Comparison of ENCODE assay signal across 16 mouse cellular contexts in the genomic region with DNA sequence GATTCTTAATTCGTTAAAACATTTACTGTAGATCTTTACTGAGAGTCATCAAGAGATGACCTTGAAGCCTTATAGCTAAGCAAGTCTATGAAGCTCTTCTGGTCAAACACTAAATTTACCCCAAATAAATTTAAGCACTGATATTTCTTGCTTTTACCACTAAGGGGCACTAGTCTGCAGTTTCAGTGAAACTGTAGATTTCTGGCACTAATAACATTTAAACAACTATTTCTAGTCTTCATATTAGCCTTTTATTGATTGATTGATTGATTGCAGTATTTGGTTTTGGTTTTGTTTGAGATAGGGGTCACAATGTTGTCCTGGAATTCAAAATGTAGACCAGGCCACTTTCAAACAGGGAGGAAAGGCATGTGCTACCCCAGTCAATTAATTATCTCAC. TPM values are rescaled to one million over a fixed set of nuclear protein-coding genes. Genes with fewer than 3 reads are reported as not detected.
A peak's percentile ranks its signal among the peaks of the same experiment; 100 is the strongest.
DNase-seq lines count a peak whose midpoint lies in the region; ATAC-seq and TF ChIP-seq lines count a peak whose summit lies in the region.
"Had no signal": no experiment of that assay in that cellular context is flagged by ENCODE, and none has a peak within 500 bp of the region (broad histone marks: within the 10 kb centered on the region; RNA-seq: fewer than 3 reads in every experiment).

No protein-coding gene starts in this region.

- peak; percentile 56 for TF ChIP-seq CTCF in heart, postnatal 0 days (IDR thresholded peaks at IDR 0.05; ENCODE audit: low read depth)
- peak; percentile 59 for TF ChIP-seq CTCF in lung, embryonic 14.5 days (IDR thresholded peaks at IDR 0.05; ENCODE audit: low read depth)
- peak; percentile 54 for TF ChIP-seq CTCF in E14TG2a.4 (conservative IDR thresholded peaks at IDR 0.05; ENCODE audit: low read length)

- H3K36me3 ChIP-seq in heart, postnatal 0 days (replicated peaks; ENCODE audit: control insufficient read depth, insufficient read depth, low read length) = peaks cover 43% of the 10 kb centered on the region
- peaks cover 65% of the 10 kb centered on the region for H3K36me3 ChIP-seq in lung, embryonic 14.5 days (ENCODE audit: insufficient read depth)
- H3K36me3 ChIP-seq in E14TG2a.4 (ENCODE audit: insufficient read depth, low read length) = peaks cover 55% of the 10 kb centered on the region

- H3K4me2 ChIP-seq in heart, postnatal 0 days (ENCODE audit: low read depth, low read length) = no peak overlapping the region
- H3K4me2 ChIP-seq in lung, embryonic 14.5 days = no peak overlapping the region
- H3K4me2 ChIP-seq: forebrain, embryonic 13.5 days; midbrain, embryonic 15.5 days had no signal

- no peak for ATAC-seq in heart, postnatal 0 days (ENCODE audit: insufficient read depth, low read depth)
- no peak for ATAC-seq in lung, embryonic 14.5 days (ENCODE audit: insufficient read depth)
- ATAC-seq: forebrain, embryonic 13.5 days; midbrain, embryonic 15.5 days had no signal

- DNase-seq in heart, postnatal 0 days (ENCODE audit: low spot score) = peak; percentile 28
- no peak for DNase-seq in heart, adult 18-20 months
- peak; percentile 68 for DNase-seq in lung, embryonic 14.5 days
- DNase-seq in lung, postnatal 10 days = no peak
- DNase-seq in retina, postnatal 1 day = peak; percentile 26
- DNase-seq in layer of hippocampus, adult 9-10 months (ENCODE audit: low spot score) = no peak
- DNase-seq: adrenal gland, adult 8-10 months; heart, postnatal 36 days; kidney, postnatal 14 days; lung, adult 2 months; thymus, adult 18-20 months had no signal

- no peaks in the 10 kb centered on the region for H3K27me3 ChIP-seq in heart, postnatal 0 days (ENCODE audit: control insufficient read depth, insufficient read depth, low read length)
- no peaks in the 10 kb centered on the region for H3K27me3 ChIP-seq in lung, embryonic 14.5 days (ENCODE audit: insufficient read depth, low read length)
- H3K27me3 ChIP-seq in E14TG2a.4 (ENCODE audit: insufficient read depth, low read length) = no peaks in the 10 kb centered on the region
- H3K27me3 ChIP-seq: forebrain, embryonic 13.5 days; midbrain, embryonic 15.5 days had no signal

- TF ChIP-seq EP300 in heart, postnatal 0 days (IDR thresholded peaks at IDR 0.05; ENCODE audit: low read depth) = no peak

- H3K9me3 ChIP-seq in heart, postnatal 0 days (replicated peaks; ENCODE audit: control insufficient read depth, low read length) = no peaks in the 10 kb centered on the region
- no peaks in the 10 kb centered on the region for H3K9me3 ChIP-seq in lung, embryonic 14.5 days (ENCODE audit: low read depth, low read length)
- H3K9me3 ChIP-seq in E14TG2a.4 (ENCODE audit: low read length) = no peaks in the 10 kb centered on the region
- H3K9me3 ChIP-seq: forebrain, embryonic 13.5 days; G1E; midbrain, embryonic 15.5 days had no signal

- H3K27ac ChIP-seq in heart, postnatal 0 days (ENCODE audit: low read depth) = no peak overlapping the region
- H3K27ac ChIP-seq in lung, embryonic 14.5 days (ENCODE audit: low read depth) = no peak overlapping the region
- H3K27ac ChIP-seq: forebrain, embryonic 13.5 days; midbrain, embryonic 15.5 days had no signal

- WGBS in heart, postnatal 0 days = 68% methylated on average over 1 of the region's 1 CpGs
- WGBS in lung, embryonic 14.5 days = 85% methylated on average over 1 of the region's 1 CpGs

- no peaks in the 10 kb centered on the region for H3K4me1 ChIP-seq in heart, postnatal 0 days (ENCODE audit: control insufficient read depth, insufficient read depth)
- no peaks in the 10 kb centered on the region for H3K4me1 ChIP-seq in lung, embryonic 14.5 days (ENCODE audit: insufficient read depth)
- peaks cover 14% of the 10 kb centered on the region for H3K4me1 ChIP-seq in E14TG2a.4 (replicated peaks; ENCODE audit: low read depth, low read length)
- H3K4me1 ChIP-seq: midbrain, embryonic 15.5 days had no signal

- no peak overlapping the region for H3K9ac ChIP-seq in heart, postnatal 0 days (replicated peaks; ENCODE audit: low read depth, low read length)
- no peak overlapping the region for H3K9ac ChIP-seq in lung, embryonic 14.5 days
- H3K9ac ChIP-seq: forebrain, embryonic 13.5 days; midbrain, embryonic 15.5 days had no signal

- no peak overlapping the region for H3K4me3 ChIP-seq in heart, postnatal 0 days (ENCODE audit: low read depth, low read length)
- no peak overlapping the region for H3K4me3 ChIP-seq in lung, embryonic 14.5 days (ENCODE audit: low read depth, low read length)
- H3K4me3 ChIP-seq in E14TG2a.4 (replicated peaks; ENCODE audit: low read length) = no peak overlapping the region
- H3K4me3 ChIP-seq: forebrain, embryonic 13.5 days; midbrain, embryonic 15.5 days had no signal

RNA-seq across cellular contexts. Expression of gene Gpsm2, which starts 20.9 kb away (rescaled TPM):
- 8.7 and 15.8 TPM in 2 replicates for total RNA-seq in heart, postnatal 0 days (2014; rRNA removed; ENCODE audit: low replicate concordance)
- 9.6 and 10.3 TPM in 2 replicates for polyA plus RNA-seq in heart, postnatal 0 days (2015; fragmentation: Nextera tagmentation; extraction: Ambion mirVana)
- under 1 TPM; 0.62 to 0.80 TPM for total RNA-seq in heart, adult 18-20 months (2021)
- 55.1 and 59.7 TPM in 2 replicates for polyA plus RNA-seq in lung, embryonic 14.5 days (2014; fragmentation: Nextera tagmentation; extraction: Ambion mirVana)

RNA-seq across cellular contexts. Expression of gene Aknad1, which starts 38.2 kb away (rescaled TPM):
- not detected in 2 replicates for total RNA-seq in heart, postnatal 0 days (2014; rRNA removed; ENCODE audit: low replicate concordance)
- polyA plus RNA-seq in heart, postnatal 0 days (2015; fragmentation: Nextera tagmentation; extraction: Ambion mirVana) = 0.05 TPM in 1 of 2 replicates, not detected in the other
- total RNA-seq in heart, adult 18-20 months (2021) = not detected
- polyA plus RNA-seq in lung, embryonic 14.5 days (2014; fragmentation: Nextera tagmentation; extraction: Ambion mirVana) = 0.05 and 0.11 TPM in 2 replicates
- total RNA-seq: heart, postnatal 36 days; left cerebral cortex, adult 8-10 months had no signal
- polyA plus RNA-seq: forebrain, embryonic 13.5 days; G1E; midbrain, embryonic 15.5 days had no signal

RNA-seq across cellular contexts. Expression of gene Clcc1, which starts 47.5 kb away (rescaled TPM):
- 29.8 and 39.4 TPM in 2 replicates for total RNA-seq in heart, postnatal 0 days (2014; rRNA removed; ENCODE audit: low replicate concordance)
- 46.4 and 49.1 TPM in 2 replicates for polyA plus RNA-seq in heart, postnatal 0 days (2015; fragmentation: Nextera tagmentation; extraction: Ambion mirVana)
- 10 to 100 TPM; 49.2 to 50.0 TPM for total RNA-seq in heart, adult 18-20 months (2021)
- polyA plus RNA-seq in lung, embryonic 14.5 days (2014; fragmentation: Nextera tagmentation; extraction: Ambion mirVana) = 80.4 and 85.9 TPM in 2 replicates

Comparison
In these comparisons a context has a peak if more than half of its experiments do, and no peak if none do; other contexts are left out.
1. DNase-seq: peak in heart, postnatal 0 days (single experiment), lung, embryonic 14.5 days (single experiment) and retina, postnatal 1 day (single experiment); none in heart, adult 18-20 months (0 of 2), lung, postnatal 10 days (single experiment) and layer of hippocampus, adult 9-10 months (single experiment).
2. Peak in every context shown above with its lines, with median percentiles within 50 percentile points of each other: CTCF ChIP-seq.